Mouse (Mus musculus): ENCODE data around the gene Hectd4.
"Not testable (repeated sequence)": the region's sequence is repeated elsewhere in the genome, so short reads cannot be mapped to it uniquely, and the experiment has no call there.

Hectd4 gene

GRCm38 (mm10) chr5:121219980-121220731, at the start of gene Hectd4:
Gene Hectd4 (plus strand): TSS chr5:121220219.
- peak; percentile 97 for DNase-seq (ENCODE audit: low read depth)

GRCm38 (mm10) chr5:121172835-121173234, 47.2 kb upstream of the Hectd4 start:
- no peak for DNase-seq (ENCODE audit: low read depth)

GRCm38 (mm10) chr5:121179077-121179857, 40.8 kb upstream of the Hectd4 start:
- no peak for DNase-seq (ENCODE audit: low read depth)

GRCm38 (mm10) chr5:121183269-121183668, 36.8 kb upstream of the Hectd4 start:
- no peak for DNase-seq (ENCODE audit: low read depth)

GRCm38 (mm10) chr5:121184375-121184774, 35.6 kb upstream of the Hectd4 start:
- no peak for DNase-seq (ENCODE audit: low read depth)

- no peak for DNase-seq (ENCODE audit: low read depth)
Measured at GRCm38 (mm10) chr5:121184945-121185551, 35.0 kb upstream of the Hectd4 start.

GRCm38 (mm10) chr5:121187580-121188001, 32.4 kb upstream of the Hectd4 start:
- DNase-seq (ENCODE audit: low read depth): no peak

- no peak for DNase-seq (ENCODE audit: low read depth)
Measured at GRCm38 (mm10) chr5:121188265-121188664, 31.8 kb upstream of the Hectd4 start.

- no peak for DNase-seq (ENCODE audit: low read depth)
Measured at GRCm38 (mm10) chr5:121189182-121189581, 30.8 kb upstream of the Hectd4 start.

GRCm38 (mm10) chr5:121190210-121190835, 29.7 kb upstream of the Hectd4 start:
- no peak for DNase-seq (ENCODE audit: low read depth)

- DNase-seq (ENCODE audit: low read depth): peak; percentile 51
Measured at GRCm38 (mm10) chr5:121190836-121191583, 29.0 kb upstream of the Hectd4 start, which contains the start of gene Ptpn11. Gene Ptpn11 (minus strand): TSS chr5:121191397.

- no peak for DNase-seq (ENCODE audit: low read depth)
Measured at GRCm38 (mm10) chr5:121191584-121191906, 28.5 kb upstream of the Hectd4 start.

- DNase-seq (ENCODE audit: low read depth): no peak
Measured at GRCm38 (mm10) chr5:121194173-121194572, 25.8 kb upstream of the Hectd4 start.

- no peak for DNase-seq (ENCODE audit: low read depth)
Measured at GRCm38 (mm10) chr5:121196764-121197163, 23.3 kb upstream of the Hectd4 start.

- DNase-seq (ENCODE audit: low read depth): no peak
Measured at GRCm38 (mm10) chr5:121197337-121197736, 22.7 kb upstream of the Hectd4 start.

GRCm38 (mm10) chr5:121198376-121198775, 21.6 kb upstream of the Hectd4 start:
- no peak for DNase-seq (ENCODE audit: low read depth)

GRCm38 (mm10) chr5:121201739-121202138, 18.3 kb upstream of the Hectd4 start:
- peak; percentile 86 for DNase-seq (ENCODE audit: low read depth)

- no peak for DNase-seq (ENCODE audit: low read depth)
Measured at GRCm38 (mm10) chr5:121202467-121202866, 17.6 kb upstream of the Hectd4 start.

GRCm38 (mm10) chr5:121204132-121205089, 15.6 kb upstream of the Hectd4 start, which contains the start of gene Rpl6:
Gene Rpl6 (plus strand): TSS chr5:121204481.
- peak; percentile 70 for DNase-seq (ENCODE audit: low read depth)

- not testable (repeated sequence) for DNase-seq (ENCODE audit: low read depth)
Measured at GRCm38 (mm10) chr5:121205537-121206130, 14.4 kb upstream of the Hectd4 start.
